ENCODE assay signal across 9 mouse cellular contexts in the genomic region with DNA sequence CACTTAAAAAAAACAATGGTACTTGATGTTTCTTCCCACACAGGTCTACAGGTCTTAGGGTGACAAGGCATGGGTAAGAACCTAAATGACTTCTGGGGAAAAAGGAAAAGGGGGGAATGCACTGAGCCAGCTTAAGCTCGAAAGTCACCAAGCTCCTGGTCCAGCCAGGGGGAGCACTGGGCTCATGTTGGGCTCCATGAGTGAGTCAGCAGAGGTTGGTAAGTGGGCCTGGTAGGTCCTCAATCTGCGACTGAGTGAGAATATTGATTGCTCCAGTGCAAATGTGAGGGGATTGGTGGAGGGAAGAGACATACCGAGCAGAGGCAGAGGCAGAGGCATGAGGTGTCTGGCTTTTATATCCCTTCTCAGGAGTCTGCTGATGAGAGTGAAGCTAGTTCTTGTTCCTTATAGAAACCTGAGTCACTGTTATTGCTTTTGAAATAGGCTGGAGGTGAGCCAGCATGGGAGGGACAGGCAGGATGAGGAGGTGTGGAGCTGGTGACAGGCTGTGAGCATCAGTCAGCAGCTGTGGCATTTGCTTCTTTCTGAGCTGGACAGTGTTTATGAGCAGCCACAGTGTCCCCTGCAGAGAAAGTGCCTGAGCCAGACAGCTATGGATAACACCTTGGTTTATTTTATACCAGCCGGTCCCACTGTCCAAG.
DNase-seq lines count a peak whose midpoint lies in the region; ATAC-seq and TF ChIP-seq lines count a peak whose summit lies in the region.
"Had no signal": no experiment of that assay in that cellular context is flagged by ENCODE, and none has a peak within 500 bp of the region (broad histone marks: within the 10 kb centered on the region; RNA-seq: fewer than 3 reads in every experiment).

No protein-coding gene starts in this region.

- no peak overlapping the region for H3K4me2 ChIP-seq in neural tube, embryonic 11.5 days (ENCODE audit: low read depth)
- H3K4me2 ChIP-seq in neural tube, embryonic 15.5 days: no peak overlapping the region
- H3K4me2 ChIP-seq in midbrain, embryonic 16.5 days (ENCODE audit: low read length): no peak overlapping the region
- H3K4me2 ChIP-seq in forebrain, embryonic 15.5 days (replicated peaks): no peak overlapping the region

- no peaks in the 10 kb centered on the region for H3K27me3 ChIP-seq in neural tube, embryonic 11.5 days (ENCODE audit: control insufficient read depth, insufficient read depth, low read length)
- H3K27me3 ChIP-seq in neural tube, embryonic 15.5 days (replicated peaks): no peaks in the 10 kb centered on the region
- no peaks in the 10 kb centered on the region for H3K27me3 ChIP-seq in midbrain, embryonic 16.5 days (ENCODE audit: control insufficient read depth, insufficient read depth, low read depth, low read length)
- H3K27me3 ChIP-seq in forebrain, embryonic 15.5 days: no peaks in the 10 kb centered on the region

- H3K4me3 ChIP-seq in neural tube, embryonic 11.5 days (ENCODE audit: low read depth, low read length): no peak overlapping the region
- no peak overlapping the region for H3K4me3 ChIP-seq in neural tube, embryonic 15.5 days (replicated peaks)
- H3K4me3 ChIP-seq in left cerebral cortex, adult 2 months: no peak overlapping the region
- H3K4me3 ChIP-seq in midbrain, embryonic 16.5 days (ENCODE audit: low read depth, low read length): no peak overlapping the region
- no peak overlapping the region for H3K4me3 ChIP-seq in forebrain, embryonic 15.5 days

- H3K4me1 ChIP-seq in neural tube, embryonic 11.5 days (ENCODE audit: control insufficient read depth, insufficient read depth, low read length): no peaks in the 10 kb centered on the region
- peaks cover 8% of the 10 kb centered on the region for H3K4me1 ChIP-seq in neural tube, embryonic 15.5 days
- H3K4me1 ChIP-seq in midbrain, embryonic 16.5 days (ENCODE audit: control insufficient read depth, insufficient read depth, low read length): no peaks in the 10 kb centered on the region
- H3K4me1 ChIP-seq in forebrain, embryonic 15.5 days: no peaks in the 10 kb centered on the region

- 65% methylated on average over 4 of the region's 4 CpGs for WGBS in neural tube, embryonic 11.5 days
- WGBS in neural tube, embryonic 15.5 days: 68% methylated on average over 4 of the region's 4 CpGs
- 61% methylated on average over 4 of the region's 4 CpGs for WGBS in midbrain, embryonic 16.5 days
- WGBS in forebrain, embryonic 15.5 days: 78% methylated on average over 4 of the region's 4 CpGs

- H3K27ac ChIP-seq in neural tube, embryonic 11.5 days (ENCODE audit: low read depth, low read length): no peak overlapping the region
- no peak overlapping the region for H3K27ac ChIP-seq in neural tube, embryonic 15.5 days (replicated peaks)
- peak overlapping the region; percentile 28; the same call in 1 of the 2 replicates for H3K27ac ChIP-seq in left cerebral cortex, adult 2 months
- no peak overlapping the region for H3K27ac ChIP-seq in midbrain, embryonic 16.5 days (ENCODE audit: low read length)
- no peak overlapping the region for H3K27ac ChIP-seq in forebrain, embryonic 15.5 days (replicated peaks)

- peak; percentile 7 for DNase-seq in gastrocnemius, postnatal 14 days
- DNase-seq in gastrocnemius, adult 18-20 months (ENCODE audit: low spot score): no peak
- peak; percentile 14 for DNase-seq in neural tube, embryonic 11.5 days (ENCODE audit: low spot score)
- peak; percentile 29 to 46 for DNase-seq in left cerebral cortex, adult 2 months (ENCODE audit: extremely low spot score in 1 of 2, low spot score in 2 of 2)
- DNase-seq in retina, embryonic 14.5 days (ENCODE audit: low spot score): no peak

- H3K36me3 ChIP-seq in neural tube, embryonic 11.5 days (ENCODE audit: control insufficient read depth, insufficient read depth, low read length): no peaks in the 10 kb centered on the region
- no peaks in the 10 kb centered on the region for H3K36me3 ChIP-seq in neural tube, embryonic 15.5 days
- H3K36me3 ChIP-seq in midbrain, embryonic 16.5 days (ENCODE audit: control insufficient read depth, insufficient read depth, low read length): no peaks in the 10 kb centered on the region
- no peaks in the 10 kb centered on the region for H3K36me3 ChIP-seq in forebrain, embryonic 15.5 days
- H3K36me3 ChIP-seq: G1E had no signal

- ATAC-seq in neural tube, embryonic 11.5 days (ENCODE audit: insufficient read depth, low FRiP score, low TSS enrichment): no peak
- ATAC-seq in neural tube, embryonic 15.5 days (ENCODE audit: low FRiP score): no peak
- ATAC-seq in midbrain, embryonic 16.5 days: peak; percentile 45; the same call in 1 of the 2 replicates
- ATAC-seq in forebrain, embryonic 15.5 days (replicated peaks): no peak

- intact Hi-C loops in gastrocnemius, postnatal 14 days (cut with DNase I; ENCODE audit: low total_unique reads): no loop called here
- intact Hi-C loops in left cerebral cortex, adult 2 months (cut with DNase I): no loop called here

- TF ChIP-seq CTCF in left cerebral cortex, adult 2 months (IDR thresholded peaks at IDR 0.05): no peak; the same call in 1 of the 2 replicates

- no peaks in the 10 kb centered on the region for H3K9me3 ChIP-seq in neural tube, embryonic 11.5 days (ENCODE audit: control insufficient read depth, low read length)
- no peaks in the 10 kb centered on the region for H3K9me3 ChIP-seq in neural tube, embryonic 15.5 days (replicated peaks)
- H3K9me3 ChIP-seq in midbrain, embryonic 16.5 days (replicated peaks; ENCODE audit: control insufficient read depth, low read length, poor library complexity, severe bottlenecking): no peaks in the 10 kb centered on the region
- no peaks in the 10 kb centered on the region for H3K9me3 ChIP-seq in forebrain, embryonic 15.5 days
- H3K9me3 ChIP-seq: G1E had no signal

- no peak overlapping the region for H3K9ac ChIP-seq in neural tube, embryonic 11.5 days (ENCODE audit: low read length)
- no peak overlapping the region for H3K9ac ChIP-seq in neural tube, embryonic 15.5 days (replicated peaks)
- H3K9ac ChIP-seq in midbrain, embryonic 16.5 days (ENCODE audit: low read depth, low read length): no peak overlapping the region
- H3K9ac ChIP-seq in forebrain, embryonic 15.5 days (replicated peaks): no peak overlapping the region

Comparison
In these comparisons a context has a peak if more than half of its experiments do, and no peak if none do; other contexts are left out.
1. DNase-seq: peak in gastrocnemius, postnatal 14 days (single experiment), neural tube, embryonic 11.5 days (single experiment) and left cerebral cortex, adult 2 months (2 of 2); none in gastrocnemius, adult 18-20 months (single experiment) and retina, embryonic 14.5 days (single experiment).